Mouse (Mus musculus) CH12.LX (cell line): ENCODE data around the gene Trio. TPM values are rescaled to one million over a fixed set of nuclear protein-coding genes. Genes with fewer than 3 reads are reported as not detected.

Experiments used
- DNase-seq: peaks from one replicate; pipeline ENCODE4 v3.0.0-alpha.2; 2013; ENCODE audit errors: extremely low read depth
- H3K27ac ChIP-seq: 2 replicates; pipeline ENCODE4 v1.5.1; 2012; ENCODE audit warnings: low read depth, mild to moderate bottlenecking, control low read depth, moderate library complexity; ENCODE audit not compliant: insufficient read depth
- H3K27me3 ChIP-seq: replicated peaks from 2 replicates; pipeline ENCODE3; 2012; ENCODE audit warnings: inconsistent platforms
- H3K36me3 ChIP-seq, 2 experiments: replicated peaks in 1 of 2; 2 replicates each; pipeline versions ENCODE3 to v1.6.1; 2012; ENCODE audit warnings: inconsistent platforms in 1 of 2, low read length in 1 of 2, mild to moderate bottlenecking in 1 of 2, mixed read lengths in 1 of 2, moderate library complexity in 1 of 2; ENCODE audit not compliant: control insufficient read depth in 1 of 2, insufficient read depth in 1 of 2
- H3K4me1 ChIP-seq, 2 experiments: 2 replicates each; pipeline ENCODE4 v1.6.1; 2012; ENCODE audit warnings: inconsistent platforms in 1 of 2, moderate library complexity in 1 of 2; ENCODE audit not compliant: insufficient read depth in 2 of 2, control insufficient read depth in 1 of 2
- H3K4me2 ChIP-seq: 2 replicates; pipeline ENCODE4 v1.6.1; 2012; ENCODE audit warnings: low read depth, mild to moderate bottlenecking, control low read depth; ENCODE audit not compliant: poor library complexity, insufficient read depth, severe bottlenecking
- H3K4me3 ChIP-seq, 3 experiments: fragments of 150-350 bp in 1 of 3; sonication (generic) in 1 of 3; replicated peaks in 1 of 3; 2 replicates each; pipeline versions ENCODE3 to v1.5.1; 2011 to 2012; ENCODE audit warnings: low read depth in 2 of 3, low read length in 2 of 3, mild to moderate bottlenecking in 2 of 3, moderate library complexity in 2 of 3, control low read depth in 1 of 3, improper control_type of control experiment in 1 of 3, inconsistent platforms in 1 of 3, mixed read lengths in 1 of 3; ENCODE audit not compliant: poor library complexity in 1 of 3
- H3K79me2 ChIP-seq: replicated peaks from 2 replicates; pipeline ENCODE4 v1.6.1; 2012; ENCODE audit warnings: mild to moderate bottlenecking, moderate library complexity; ENCODE audit not compliant: control insufficient read depth, poor library complexity, insufficient read depth, severe bottlenecking; ENCODE audit errors: extremely low read depth
- H3K9ac ChIP-seq: 2 replicates; pipeline ENCODE4 v1.6.1; 2012; ENCODE audit warnings: low read depth, mild to moderate bottlenecking, control low read depth, moderate library complexity; ENCODE audit not compliant: insufficient read depth
- H3K9me3 ChIP-seq: replicated peaks from 2 replicates; pipeline ENCODE3; 2012; ENCODE audit warnings: low read length, inconsistent platforms, mixed read lengths
- BHLHE40 ChIP-seq: IDR thresholded peaks from 2 replicates; pipeline ENCODE4 v1.6.1; 2011; ENCODE audit warnings: mild to moderate bottlenecking, low read depth, low read length, improper control_type of control experiment
- CHD1 ChIP-seq: IDR thresholded peaks from 2 replicates; pipeline ENCODE4 v1.6.1; 2012; ENCODE audit warnings: low read depth, low read length, improper control_type of control experiment, inconsistent platforms
- CHD2 ChIP-seq: IDR thresholded peaks from 2 replicates; pipeline ENCODE4 v1.6.1; 2011; ENCODE audit warnings: low read length, improper control_type of control experiment
- CTCF ChIP-seq, 2 experiments: IDR thresholded peaks in 1 of 2; conservative IDR thresholded peaks in 1 of 2; 2 replicates each; pipeline ENCODE4 v1.5.1; 2011 to 2012; ENCODE audit warnings: low read depth in 2 of 2, low read length in 2 of 2, improper control_type of control experiment in 1 of 2, inconsistent platforms in 1 of 2, mild to moderate bottlenecking in 1 of 2, moderate library complexity in 1 of 2
- GABPA ChIP-seq: IDR thresholded peaks from 2 replicates; pipeline ENCODE4 v1.6.1; 2012; ENCODE audit warnings: low read depth, low read length, improper control_type of control experiment, inconsistent platforms; ENCODE audit not compliant: insufficient replicate concordance
- HCFC1 ChIP-seq: IDR thresholded peaks from 2 replicates; pipeline ENCODE4 v1.6.1; 2012; ENCODE audit warnings: low read depth, mild to moderate bottlenecking, inconsistent platforms, low read length, improper control_type of control experiment
- MAX ChIP-seq: IDR thresholded peaks from 2 replicates; pipeline ENCODE4 v1.6.1; 2011; ENCODE audit warnings: low read length, improper control_type of control experiment
- MEF2A ChIP-seq: IDR thresholded peaks from 2 replicates; pipeline ENCODE4 v1.6.1; 2014; ENCODE audit warnings: low read depth, mild to moderate bottlenecking, inconsistent platforms, low read length, improper control_type of control experiment, borderline replicate concordance
- MYC ChIP-seq: IDR thresholded peaks from 2 replicates; pipeline ENCODE4 v1.6.1; 2011; ENCODE audit warnings: low read depth, mild to moderate bottlenecking, improper control_type of control experiment, low read length
- NRF1 ChIP-seq: IDR thresholded peaks from 2 replicates; pipeline ENCODE4 v1.6.1; 2014; ENCODE audit warnings: low read depth, mild to moderate bottlenecking, inconsistent platforms, low read length, improper control_type of control experiment, moderate library complexity
- POLR2A ChIP-seq: IDR thresholded peaks from 2 replicates; pipeline ENCODE4 v1.6.1; 2011; ENCODE audit warnings: low read depth, mild to moderate bottlenecking, improper control_type of control experiment, low read length
- RAD21 ChIP-seq: IDR thresholded peaks from 2 replicates; pipeline ENCODE4 v1.6.1; 2011; ENCODE audit warnings: low read depth, mild to moderate bottlenecking, low read length, improper control_type of control experiment, moderate library complexity
- SMC3 ChIP-seq: IDR thresholded peaks from 2 replicates; pipeline ENCODE4 v1.6.1; 2011; ENCODE audit warnings: low read depth, low read length, improper control_type of control experiment
- USF2 ChIP-seq: conservative IDR thresholded peaks from 2 replicates; pipeline ENCODE4 v1.6.1; 2011; ENCODE audit warnings: low read depth, low read length, improper control_type of control experiment
- ZC3H11A ChIP-seq: IDR thresholded peaks from 2 replicates; pipeline ENCODE4 v1.6.1; 2012; ENCODE audit warnings: low read depth, mild to moderate bottlenecking, inconsistent platforms, low read length, improper control_type of control experiment
- ZKSCAN1 ChIP-seq: IDR thresholded peaks from 2 replicates; pipeline ENCODE4 v1.6.1; 2012; ENCODE audit warnings: low read depth, inconsistent platforms, low read length, improper control_type of control experiment, borderline replicate concordance
- ZMIZ1 ChIP-seq: IDR thresholded peaks from 2 replicates; pipeline ENCODE4 v1.6.1; 2012; ENCODE audit warnings: low read depth, mild to moderate bottlenecking, inconsistent platforms, low read length, improper control_type of control experiment
- dilution Hi-C: fragments of 300-500 bp; cut with MboI; formaldehyde crosslinking; loops from 2 replicates; pipeline ENCODE4 v1.14.3; 2020; ENCODE audit warnings: low sequenced_read_pairs; ENCODE audit not compliant: extremely low pct_unique_long_range_greater_than_20kb, extremely low pct_ligation_motif_present
- in situ Hi-C: fragments of 300-500 bp; cut with MboI; formaldehyde crosslinking; loops from 3 replicates; pipeline ENCODE4 v1.14.3; 2019; ENCODE audit warnings: low sequenced_read_pairs, low pct_ligation_motif_present, low pct_unique_long_range_greater_than_20kb, mixed read lengths
- polyA plus RNA-seq: library from polyadenylated mRNA; unstranded; fragments of >175 nt; gene quantifications from 2 replicates; pipeline ENCODE4 v1.2.1, GENCODE M21; 2012; ENCODE audit warnings: low read depth; ENCODE audit not compliant: insufficient read length
- total RNA-seq, 2 experiments: library from RNA; depleted of rRNA; stranded (reverse); fragments of 300-350 nt in 1 of 2; fragments of >200 nt in 1 of 2; gene quantifications; 2 replicates each; pipeline ENCODE4 v1.2.3; 2012 to 2014

The Trio gene
- total and polyA plus RNA-seq, 3 experiments, result 3.9 to 17.5 (median 4.3) TPM

- no peak for TF ChIP-seq GABPA
- TF ChIP-seq USF2, result no peak
- no peak for TF ChIP-seq ZKSCAN1
- TF ChIP-seq MYC, result no peak
- TF ChIP-seq CHD2, result no peak
- no peak for TF ChIP-seq MAX
- peak; percentile 62 to 67; a peak in 3 of 4 replicates for TF ChIP-seq CTCF (conservative IDR thresholded peaks at IDR 0.05 in 1 of 2, IDR thresholded peaks at IDR 0.05 in 1 of 2; ENCODE audit: low read depth in 2 of 2, low read length in 2 of 2)
- TF ChIP-seq ZMIZ1, result no peak
- TF ChIP-seq POLR2A, result no peak
- no peak for TF ChIP-seq NRF1
- peak; percentile 26 for TF ChIP-seq SMC3
- no peak for TF ChIP-seq HCFC1
- no peak for TF ChIP-seq ZC3H11A
- no peak for TF ChIP-seq CHD1
- TF ChIP-seq BHLHE40, result no peak
- TF ChIP-seq RAD21, result peak; percentile 64
- Histone ChIP-seq H3K27ac (no peak overlapping the region), H3K4me1 (peaks cover 0 to 37% of the 10 kb centered on the region in 2 experiments; a peak in 2 of 4 replicates), H3K9me3 (no peaks in the 10 kb centered on the region), H3K4me3 (no peak overlapping the region), H3K27me3 (no peaks in the 10 kb centered on the region), H3K79me2 (no peaks in the 10 kb centered on the region), H3K4me2 (no peak overlapping the region), H3K36me3 (no peaks in the 10 kb centered on the region), H3K9ac (no peak overlapping the region)
- peak; percentile 58 for DNase-seq
- in situ Hi-C loops, result loop anchor here (10.0 kb wide), 1 partner anchor 525 kb away; no protein-coding TSS in a partner anchor
- dilution Hi-C loops, result no loop called here
These were observed 166.1 kb downstream of the Trio start for GRCm38 (mm10) chr15:27859590-27859989.

- TF ChIP-seq MEF2A, result 0 out of 2 replicates have a peak, but pooled peaks have one; percentile 20
- TF ChIP-seq SMC3, result no peak
- Histone ChIP-seq H3K27ac (no peak overlapping the region), H3K9ac (no peak overlapping the region), H3K4me2 (no peak overlapping the region), H3K4me1 (peaks cover 0 to 37% of the 10 kb centered on the region in 2 experiments; a peak in 2 of 4 replicates), H3K9me3 (no peaks in the 10 kb centered on the region), H3K79me2 (no peaks in the 10 kb centered on the region), H3K36me3 (no peaks in the 10 kb centered on the region), H3K4me3 (no peak overlapping the region), H3K27me3 (no peaks in the 10 kb centered on the region)
- dilution Hi-C loops, result no loop called here
- in situ Hi-C loops, result loop anchor here (10.0 kb wide), 1 partner anchor 524 kb away; no protein-coding TSS in a partner anchor
- no peak for DNase-seq
These were observed 166.5 kb downstream of the Trio start for GRCm38 (mm10) chr15:27859115-27859514.
